Comparison of ENCODE assay signal across 10 mouse cellular contexts in the genomic region with DNA sequence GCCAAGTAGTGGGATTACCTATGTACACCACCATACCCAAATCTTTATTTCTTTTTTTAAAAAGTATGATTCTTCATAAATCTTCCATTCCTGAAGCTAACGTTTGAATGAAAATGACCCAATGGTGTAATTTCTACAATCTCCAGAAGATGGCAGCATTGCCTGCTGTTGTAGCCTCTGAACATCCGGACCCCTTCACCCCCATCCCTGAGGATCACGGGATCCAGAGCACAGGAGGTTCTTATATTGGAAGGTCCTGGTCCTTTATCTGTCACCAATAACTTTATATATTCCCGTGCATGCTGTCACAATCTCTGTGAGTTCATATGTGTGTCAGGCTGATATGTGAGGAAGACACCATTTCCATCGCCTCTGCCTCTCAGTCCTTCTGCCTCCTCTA. TPM values are rescaled to one million over a fixed set of nuclear protein-coding genes. Genes with fewer than 3 reads are reported as not detected.
DNase-seq lines count a peak whose midpoint lies in the region; ATAC-seq and TF ChIP-seq lines count a peak whose summit lies in the region.
"Had no signal": no experiment of that assay in that cellular context is flagged by ENCODE, and none has a peak within 500 bp of the region (broad histone marks: within the 10 kb centered on the region; RNA-seq: fewer than 3 reads in every experiment).

No protein-coding gene starts in this region.

- no peak for TF ChIP-seq CTCF in thymus, adult 2 months (IDR thresholded peaks at IDR 0.05; ENCODE audit: borderline replicate concordance, control insufficient read depth, extremely low read depth, insufficient read depth, low read length, poor library complexity)

- TF ChIP-seq POLR2A in thymus, adult 2 months (IDR thresholded peaks at IDR 0.05; ENCODE audit: control insufficient read depth, extremely low read depth, insufficient read depth, low read length, poor library complexity): no peak

- H3K9me3 ChIP-seq in hindbrain, embryonic 11.5 days (ENCODE audit: control insufficient read depth, low read length): no peaks in the 10 kb centered on the region
- H3K9me3 ChIP-seq: midbrain, embryonic 12.5 days had no signal

- no peaks in the 10 kb centered on the region for H3K4me1 ChIP-seq in hindbrain, embryonic 11.5 days (replicated peaks; ENCODE audit: control insufficient read depth, insufficient read depth, low read length)
- H3K4me1 ChIP-seq in thymus, adult 2 months (replicated peaks; ENCODE audit: control insufficient read depth, insufficient read depth, low read length): no peaks in the 10 kb centered on the region
- H3K4me1 ChIP-seq: midbrain, embryonic 12.5 days had no signal

- peak; percentile 12 for DNase-seq in cerebellum, adult 8-10 months
- DNase-seq in cerebellum, adult 11 months: no peak
- DNase-seq in right cerebral cortex, adult 2 months (ENCODE audit: low spot score in 2 of 2): peak; percentile 30 to 56
- DNase-seq in right cerebral cortex, postnatal 36 days (ENCODE audit: low spot score in 2 of 2): no peak
- DNase-seq in hindbrain, embryonic 11.5 days (ENCODE audit: low spot score): peak; percentile 74
- peak; percentile 64 to 71 for DNase-seq in left cerebral cortex, postnatal 14 days (ENCODE audit: low spot score in 2 of 2)
- peak; percentile 6 for DNase-seq in splenic B cell, adult 2 months (ENCODE audit: low read depth, low spot score)
- no peak for DNase-seq in thymus, adult 2 months

- intact Hi-C loops in left cerebral cortex, postnatal 14 days (cut with DNase I): loop anchor here (1.0 to 5.0 kb wide), 3 partner anchors 87 to 228 kb away; no protein-coding TSS in a partner anchor

- 34% methylated on average over 5 of the region's 5 CpGs for WGBS in hindbrain, embryonic 11.5 days
- WGBS in thymus, adult 2 months: 34% methylated on average over 5 of the region's 5 CpGs

- H3K4me3 ChIP-seq in hindbrain, embryonic 11.5 days (ENCODE audit: low read depth, low read length): no peak overlapping the region
- no peak overlapping the region for H3K4me3 ChIP-seq in thymus, adult 2 months (ENCODE audit: control insufficient read depth, insufficient read depth, low read length)
- H3K4me3 ChIP-seq: midbrain, embryonic 12.5 days had no signal

- no peaks in the 10 kb centered on the region for H3K36me3 ChIP-seq in hindbrain, embryonic 11.5 days (ENCODE audit: control insufficient read depth, insufficient read depth, low read length)
- no peaks in the 10 kb centered on the region for H3K36me3 ChIP-seq in splenic B cell, adult 2 months (ENCODE audit: control insufficient read depth, insufficient read depth, low read length, poor library complexity, severe bottlenecking)
- no peaks in the 10 kb centered on the region for H3K36me3 ChIP-seq in thymus, adult 2 months (ENCODE audit: control insufficient read depth, insufficient read depth, low read length)
- H3K36me3 ChIP-seq: midbrain, embryonic 12.5 days had no signal

- H3K9ac ChIP-seq in hindbrain, embryonic 11.5 days (ENCODE audit: low read depth, low read length): no peak overlapping the region
- H3K9ac ChIP-seq: midbrain, embryonic 12.5 days had no signal

- peak; percentile 57; the same call in 1 of the 2 replicates for ATAC-seq in hindbrain, embryonic 11.5 days (ENCODE audit: low FRiP score)

- H3K27me3 ChIP-seq in hindbrain, embryonic 11.5 days (ENCODE audit: control insufficient read depth, insufficient read depth, low read length): no peaks in the 10 kb centered on the region
- H3K27me3 ChIP-seq in splenic B cell, adult 2 months (ENCODE audit: control insufficient read depth, insufficient read depth, low read length, poor library complexity, severe bottlenecking): no peaks in the 10 kb centered on the region
- no peaks in the 10 kb centered on the region for H3K27me3 ChIP-seq in thymus, adult 2 months (ENCODE audit: control insufficient read depth, insufficient read depth, low read length)
- H3K27me3 ChIP-seq: midbrain, embryonic 12.5 days had no signal

- no peak overlapping the region for H3K4me2 ChIP-seq in hindbrain, embryonic 11.5 days (replicated peaks; ENCODE audit: low read depth, low read length)
- H3K4me2 ChIP-seq: midbrain, embryonic 12.5 days had no signal

- no peak overlapping the region for H3K27ac ChIP-seq in hindbrain, embryonic 11.5 days (ENCODE audit: low read depth, low read length)
- no peak overlapping the region for H3K27ac ChIP-seq in thymus, adult 2 months (ENCODE audit: control insufficient read depth, insufficient read depth, low read length)
- H3K27ac ChIP-seq: midbrain, embryonic 12.5 days had no signal

RNA-seq across cellular contexts. Expression of gene Dmp1, which starts 16.5 kb away (rescaled TPM):
- 0.40 and 0.60 TPM in 2 replicates for polyA plus RNA-seq in hindbrain, embryonic 11.5 days (2014; fragmentation: Nextera tagmentation; extraction: Ambion mirVana)
- total RNA-seq in left cerebral cortex, postnatal 14 days (2021): 1 to 10 TPM in 1 of 2 experiments, under 1 TPM in 1; 0.99 to 1.2 TPM
- not detected in 2 replicates for polyA plus RNA-seq in thymus, adult 2 months (2012; rRNA removed)
- total RNA-seq: heart, adult 18-20 months had no signal

RNA-seq across cellular contexts. Expression of gene Dspp, which starts 48.4 kb away (rescaled TPM):
- polyA plus RNA-seq in hindbrain, embryonic 11.5 days (2014; fragmentation: Nextera tagmentation; extraction: Ambion mirVana): not detected in 2 replicates
- total RNA-seq in left cerebral cortex, postnatal 14 days (2021): under 1 TPM in 1 of 2 experiments, not detected in 1; 0.07 TPM
- not detected in 2 replicates for polyA plus RNA-seq in thymus, adult 2 months (2012; rRNA removed)
- total RNA-seq: heart, adult 18-20 months had no signal
- polyA plus RNA-seq: midbrain, embryonic 12.5 days had no signal

Comparison
In these comparisons a context has a peak if more than half of its experiments do, and no peak if none do; other contexts are left out.
1. DNase-seq: peak in cerebellum, adult 8-10 months (single experiment), right cerebral cortex, adult 2 months (2 of 2), hindbrain, embryonic 11.5 days (single experiment), left cerebral cortex, postnatal 14 days (2 of 2) and splenic B cell, adult 2 months (single experiment); none in cerebellum, adult 11 months (single experiment), right cerebral cortex, postnatal 36 days (0 of 2) and thymus, adult 2 months (single experiment).